Mouse (Mus musculus) cerebellum, adult (tissue): ENCODE measurements around the gene Cep97.
A peak's percentile ranks its signal among the peaks of the same experiment; 100 is the strongest.
"Not testable (repeated sequence)": the region's sequence is repeated elsewhere in the genome, so short reads cannot be mapped to it uniquely, and the experiment has no call there.

Source experiments
- ATAC-seq: cut with Nextera tagmentation; 2 replicates; pipeline ENCODE4 v1.9.2; 2017; ENCODE audit warnings: mild to moderate bottlenecking, moderate library complexity, mixed read lengths; ENCODE audit not compliant: insufficient number of reproducible peaks, low FRiP score, low TSS enrichment

The Cep97 gene

GRCm38 (mm10) chr16:55934453-55935037, at the start of gene Cep97:
Gene Cep97, minus strand, starts transcription at chr16:55934855.
- peak; percentile 99 for ATAC-seq

GRCm38 (mm10) chr16:55974903-55975285, 40.2 kb upstream of the Cep97 start:
- 0 out of 2 replicates have a peak, but pooled peaks have one; percentile 3 for ATAC-seq

GRCm38 (mm10) chr16:55974256-55974902, 39.7 kb upstream of the Cep97 start:
- peak; percentile 49 for ATAC-seq

- peak; percentile 93 for ATAC-seq
Observed at GRCm38 (mm10) chr16:55973431-55974255, 39.0 kb upstream of the Cep97 start, which contains the start of gene Zbtb11. Gene Zbtb11, plus strand, starts transcription at chr16:55973883.

GRCm38 (mm10) chr16:55972626-55973201, 38.1 kb upstream of the Cep97 start:
- no peak for ATAC-seq

- ATAC-seq, result no peak
Observed at GRCm38 (mm10) chr16:55971735-55972615, 37.3 kb upstream of the Cep97 start.

- ATAC-seq, result no peak
Observed at GRCm38 (mm10) chr16:55970416-55970815, 35.8 kb upstream of the Cep97 start.

- ATAC-seq, result no peak
Observed at GRCm38 (mm10) chr16:55969147-55969546, 34.5 kb upstream of the Cep97 start.

- ATAC-seq, result no peak
Observed at GRCm38 (mm10) chr16:55967221-55967620, 32.6 kb upstream of the Cep97 start.

- ATAC-seq, result peak; percentile 95
Observed at GRCm38 (mm10) chr16:55966212-55966871, 31.7 kb upstream of the Cep97 start, which contains the start of gene Rpl24. Gene Rpl24, plus strand, starts transcription at chr16:55966275.

GRCm38 (mm10) chr16:55964126-55964949, 29.7 kb upstream of the Cep97 start:
- no peak for ATAC-seq

- ATAC-seq, result not testable (repeated sequence)
Observed at GRCm38 (mm10) chr16:55963068-55963467, 28.4 kb upstream of the Cep97 start.

- ATAC-seq, result not testable (repeated sequence)
Observed at GRCm38 (mm10) chr16:55954196-55954595, 19.5 kb upstream of the Cep97 start.

- no peak for ATAC-seq
Observed at GRCm38 (mm10) chr16:55952771-55953170, 18.1 kb upstream of the Cep97 start.

- no peak for ATAC-seq
Observed at GRCm38 (mm10) chr16:55951679-55952327, 17.1 kb upstream of the Cep97 start.

- ATAC-seq, result peak; percentile 90
Observed at GRCm38 (mm10) chr16:55950946-55951678, 16.5 kb upstream of the Cep97 start.

- no peak for ATAC-seq
Observed at GRCm38 (mm10) chr16:55950462-55950861, 15.8 kb upstream of the Cep97 start.
